In the genomic region with DNA sequence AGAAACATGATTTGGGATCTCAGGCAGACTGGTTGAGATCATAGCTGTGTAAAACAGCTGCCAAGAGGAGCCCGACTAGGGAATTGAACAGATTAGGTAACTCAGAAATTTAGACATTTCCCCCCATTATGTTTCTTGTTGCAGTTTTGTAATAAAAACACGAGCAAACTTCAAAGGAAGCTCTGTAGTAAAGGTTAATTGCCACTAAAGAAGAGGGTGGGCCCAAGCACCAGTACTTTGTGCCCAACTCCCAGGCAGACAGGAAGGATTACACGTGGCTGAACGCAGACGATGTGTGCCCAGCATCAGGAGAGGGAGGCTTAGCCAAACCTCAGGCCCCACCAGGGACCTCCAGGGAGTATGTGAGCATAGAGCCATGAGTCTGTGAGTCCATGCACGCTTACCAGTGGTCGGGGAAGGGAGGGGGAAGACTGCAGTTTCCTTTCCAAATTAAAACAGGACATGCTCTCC, we compare ENCODE assay signal across 10 mouse cellular contexts.
DNase-seq lines count a peak whose midpoint lies in the region; ATAC-seq and TF ChIP-seq lines count a peak whose summit lies in the region.
"Had no signal": no experiment of that assay in that cellular context is flagged by ENCODE, and none has a peak within 500 bp of the region (broad histone marks: within the 10 kb centered on the region; RNA-seq: fewer than 3 reads in every experiment).

No protein-coding gene starts in this region.

- TF ChIP-seq CTCF in gastrocnemius, adult 2 months (IDR thresholded peaks at IDR 0.05), result no peak
- no peak for TF ChIP-seq CTCF in heart, postnatal 0 days (IDR thresholded peaks at IDR 0.05; ENCODE audit: low read depth)

- H3K4me3 ChIP-seq in gastrocnemius, adult 2 months, result peak overlapping the region; percentile 33; the same call in 1 of the 2 replicates
- H3K4me3 ChIP-seq in heart, postnatal 0 days (ENCODE audit: low read depth, low read length), result no peak overlapping the region
- H3K4me3 ChIP-seq: intestine, embryonic 15.5 days had no signal

- H3K27ac ChIP-seq in gastrocnemius, adult 2 months, result peak overlapping the region; percentile 41
- peak overlapping the region; percentile 76 for H3K27ac ChIP-seq in heart, postnatal 0 days (ENCODE audit: low read depth)
- H3K27ac ChIP-seq: intestine, embryonic 15.5 days had no signal

- peak; percentile 48 for ATAC-seq in heart, postnatal 0 days (ENCODE audit: insufficient read depth, low read depth)
- ATAC-seq: intestine, embryonic 15.5 days had no signal

- no peak for TF ChIP-seq EP300 in heart, postnatal 0 days (IDR thresholded peaks at IDR 0.05; ENCODE audit: low read depth)

- no peaks in the 10 kb centered on the region for H3K9me3 ChIP-seq in heart, postnatal 0 days (replicated peaks; ENCODE audit: control insufficient read depth, low read length)
- H3K9me3 ChIP-seq: intestine, embryonic 15.5 days had no signal

- no peaks in the 10 kb centered on the region; the same call in 1 of the 2 replicates for H3K4me1 ChIP-seq in heart, postnatal 0 days (ENCODE audit: control insufficient read depth, insufficient read depth)

- DNase-seq in ovary, postnatal 36 days (ENCODE audit: low spot score), result peak; percentile 5
- no peak for DNase-seq in ovary, adult 18-20 months (ENCODE audit: low spot score)
- peak; percentile 51 for DNase-seq in gastrocnemius, adult 2 months
- peak; percentile 24 for DNase-seq in heart, postnatal 0 days (ENCODE audit: low spot score)
- DNase-seq in lung, postnatal 4 days, result peak; percentile 13 to 34
- no peak for DNase-seq in right cerebral cortex, adult 18-20 months
- no peak for DNase-seq in thymus, adult 18-20 months
- no peak for DNase-seq in spleen, adult 18-20 months
- DNase-seq: right cerebral cortex, postnatal 4 days had no signal

- intact Hi-C loops in gastrocnemius, adult 2 months (cut with DNase I), result no loop called here

- no peaks in the 10 kb centered on the region for H3K27me3 ChIP-seq in heart, postnatal 0 days (ENCODE audit: control insufficient read depth, insufficient read depth, low read length)

- H3K4me2 ChIP-seq in heart, postnatal 0 days (ENCODE audit: low read depth, low read length), result no peak overlapping the region
- H3K4me2 ChIP-seq: intestine, embryonic 15.5 days had no signal

- no peaks in the 10 kb centered on the region for H3K36me3 ChIP-seq in heart, postnatal 0 days (replicated peaks; ENCODE audit: control insufficient read depth, insufficient read depth, low read length)
- H3K36me3 ChIP-seq: intestine, embryonic 15.5 days had no signal

- no peak overlapping the region for H3K9ac ChIP-seq in heart, postnatal 0 days (replicated peaks; ENCODE audit: low read depth, low read length)
- H3K9ac ChIP-seq: intestine, embryonic 15.5 days had no signal

- WGBS in heart, postnatal 0 days, result 35% methylated on average over 7 of the region's 7 CpGs

Comparison
In these comparisons a context has a peak if more than half of its experiments do, and no peak if none do; other contexts are left out.
1. DNase-seq: peak in ovary, postnatal 36 days (single experiment), gastrocnemius, adult 2 months (single experiment), heart, postnatal 0 days (single experiment) and lung, postnatal 4 days (2 of 2); none in ovary, adult 18-20 months (single experiment), right cerebral cortex, adult 18-20 months (single experiment), thymus, adult 18-20 months (0 of 2) and spleen, adult 18-20 months (0 of 2).